Mouse (Mus musculus) adrenal gland, adult 2 months (tissue): ENCODE data around the gene Brd2. TPM values are rescaled to one million over a fixed set of nuclear protein-coding genes. Genes with fewer than 3 reads are reported as not detected.

Source experiments
- DNase-seq: peaks from one replicate; pipeline ENCODE4 v3.0.0; 2021
- polyA plus RNA-seq: library from polyadenylated mRNA; depleted of rRNA; stranded (reverse); fragments of >200 nt; gene quantifications from 2 replicates; pipeline ENCODE4 v1.2.3, GENCODE M21; 2012; rRNA removed
- total RNA-seq, 2 experiments: library from RNA; stranded (reverse); gene quantifications; 2 replicates each; pipeline ENCODE4 v1.2.3; 2021

The Brd2 gene
- total and polyA plus RNA-seq, 3 experiments, result 104 to 286 (median 173) TPM

DNA sequence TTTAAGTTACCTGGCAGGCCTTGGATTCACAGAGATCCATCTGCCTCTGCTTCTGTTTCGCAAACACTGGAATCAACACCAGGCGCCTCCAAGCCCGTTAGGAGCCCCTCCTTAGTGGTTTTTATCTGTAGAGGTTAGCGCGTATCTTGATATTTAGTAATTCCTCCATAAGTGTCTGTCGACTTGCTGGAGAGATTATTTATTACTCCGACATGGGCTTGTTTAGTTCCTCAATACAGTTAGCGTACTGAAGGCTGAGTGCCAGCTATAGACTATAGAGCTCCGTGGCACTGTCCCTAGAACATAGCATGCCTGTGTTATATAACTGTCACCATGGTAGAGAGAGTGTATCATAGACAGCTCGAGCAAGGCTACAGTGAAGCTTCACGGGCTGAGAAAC lies 34.3 kb downstream of the Brd2 start:
- DNase-seq, result no peak

DNA sequence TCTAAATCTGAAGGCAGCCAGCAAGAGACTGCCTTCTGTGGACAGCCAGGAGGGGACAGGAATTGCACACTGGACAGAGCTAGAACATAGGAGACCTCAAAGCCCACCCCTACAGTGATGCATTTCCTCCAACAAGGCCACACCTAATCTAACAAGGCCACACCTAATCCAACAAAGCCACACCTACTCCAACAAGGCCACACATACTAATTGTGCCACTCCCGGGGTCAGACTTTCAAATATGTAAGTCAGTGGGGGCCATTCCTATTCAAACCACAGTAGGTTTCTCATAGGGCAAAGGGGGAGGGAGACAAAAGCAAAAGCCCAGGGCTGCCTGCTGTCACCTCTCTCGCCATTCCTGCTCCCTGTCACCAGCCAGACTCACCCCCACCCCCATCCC lies 35.0 kb downstream of the Brd2 start:
- DNase-seq, result no peak

DNA sequence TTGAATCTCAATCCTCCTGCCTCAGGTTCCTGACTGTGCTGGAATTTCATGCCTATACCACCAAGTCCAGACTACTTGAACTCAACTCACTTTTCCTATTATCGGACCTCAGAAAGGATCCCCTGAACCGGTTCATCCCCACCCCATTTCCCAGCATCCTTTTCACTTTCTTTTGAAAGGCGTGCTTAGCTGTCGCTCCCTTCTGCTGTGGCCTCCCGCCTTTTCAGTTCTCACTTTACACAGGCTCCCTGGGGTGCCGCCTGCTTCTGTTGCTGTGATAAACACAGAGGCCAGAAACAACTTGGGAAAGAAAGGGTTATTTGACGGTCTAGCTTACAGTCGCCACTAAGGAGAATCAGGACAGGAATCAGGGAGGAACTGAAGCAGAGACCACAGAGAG lies 39.3 kb downstream of the Brd2 start:
- DNase-seq, result no peak

DNA sequence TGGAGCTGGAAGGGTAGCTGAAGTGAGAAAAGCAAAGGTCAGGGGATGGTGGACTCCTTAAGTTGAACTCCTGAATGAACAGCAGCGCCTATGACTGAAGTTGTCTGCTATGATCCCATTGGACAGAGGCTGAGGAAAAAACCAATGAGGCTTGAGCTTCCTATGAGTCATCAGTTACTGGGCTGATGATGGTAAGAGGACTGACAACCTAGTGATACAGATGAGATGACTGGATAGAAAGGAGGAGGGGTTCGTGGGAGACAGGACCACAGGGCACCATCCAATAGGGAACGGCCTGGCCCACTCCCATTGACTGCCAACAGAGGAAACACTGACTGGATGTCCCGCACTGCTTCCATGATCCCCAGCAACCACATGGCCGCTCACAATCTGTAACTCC lies 42.8 kb downstream of the Brd2 start:
- DNase-seq, result peak; percentile 55

DNA sequence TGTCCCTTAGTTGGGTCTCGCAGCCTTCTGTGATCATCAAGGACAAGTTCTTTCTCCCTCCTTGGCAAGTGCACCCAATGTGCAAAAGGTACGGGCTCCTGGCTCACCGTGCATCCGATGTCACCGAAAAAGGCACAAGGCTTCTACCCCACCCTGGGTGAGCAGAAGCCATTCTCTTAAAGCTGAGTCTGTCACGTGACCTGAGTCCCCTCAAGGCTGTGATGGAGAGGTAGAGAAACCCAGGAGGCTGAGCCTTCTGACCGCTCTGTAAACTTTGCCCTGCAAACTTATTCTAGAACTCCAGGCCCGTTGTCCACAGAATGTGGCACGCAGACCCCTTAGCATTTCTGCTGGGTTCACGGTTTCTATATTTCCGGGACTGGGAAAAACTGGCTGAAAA lies 43.4 kb downstream of the Brd2 start:
- no peak for DNase-seq

DNA sequence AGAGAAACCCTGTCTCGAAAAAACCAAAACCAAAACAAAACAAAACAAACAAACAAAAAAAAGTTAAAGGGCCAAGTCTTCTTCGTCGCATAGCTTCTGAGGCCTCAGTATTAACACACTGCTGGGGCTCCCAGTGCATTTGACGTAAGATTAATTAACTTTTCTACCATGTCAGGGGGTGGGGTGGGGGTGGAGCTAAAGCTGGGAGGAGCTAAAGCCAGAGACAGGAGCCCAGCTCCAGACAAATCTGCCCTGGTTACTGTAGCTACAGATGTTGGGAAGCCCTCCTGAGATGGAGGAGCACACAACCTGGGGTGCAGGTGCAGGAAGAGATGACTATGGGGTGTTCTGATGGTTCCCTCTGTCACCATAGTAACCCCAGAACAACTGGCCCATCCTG lies 44.3 kb downstream of the Brd2 start:
- no peak for DNase-seq

DNA sequence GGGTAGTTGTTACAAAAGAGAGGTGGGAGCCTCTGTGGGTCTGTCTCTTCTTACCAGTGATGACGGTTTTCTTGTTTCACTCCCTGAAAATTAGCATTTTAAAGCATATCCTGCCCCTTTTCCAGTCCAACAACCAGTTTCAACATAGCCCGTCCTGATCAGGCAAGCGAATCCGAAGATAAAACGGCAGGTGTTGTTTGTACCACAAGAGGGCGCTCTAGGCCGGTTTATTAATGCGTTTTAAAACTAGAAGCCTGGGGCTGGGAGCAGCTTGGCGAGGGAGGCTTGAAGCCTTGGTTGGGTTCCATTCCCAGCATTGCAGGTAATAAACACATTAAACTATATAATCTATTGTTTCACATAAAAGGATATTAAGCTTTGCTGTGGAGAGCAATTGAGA lies 44.9 kb downstream of the Brd2 start:
- DNase-seq, result peak; percentile 66

DNA sequence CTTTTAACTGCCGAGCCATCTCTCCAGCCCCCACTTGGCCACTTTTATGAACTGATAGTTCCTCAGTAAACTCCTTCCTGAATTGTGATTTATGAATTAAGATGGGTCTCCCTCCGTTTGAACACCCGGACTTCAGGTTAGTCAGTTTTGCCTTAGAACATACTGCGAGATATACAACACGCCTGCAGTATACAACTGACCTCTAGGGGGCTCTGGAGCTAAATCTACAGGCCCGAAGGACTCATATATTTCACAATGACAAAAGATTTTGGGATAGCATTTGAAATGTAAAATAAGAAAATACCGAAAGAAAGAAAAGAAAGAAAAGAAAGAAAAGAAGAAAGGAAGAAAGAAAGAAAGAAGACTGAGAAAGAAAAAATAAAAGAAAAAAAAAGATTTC lies 47.2 kb downstream of the Brd2 start:
- DNase-seq, result peak; percentile 66

DNA sequence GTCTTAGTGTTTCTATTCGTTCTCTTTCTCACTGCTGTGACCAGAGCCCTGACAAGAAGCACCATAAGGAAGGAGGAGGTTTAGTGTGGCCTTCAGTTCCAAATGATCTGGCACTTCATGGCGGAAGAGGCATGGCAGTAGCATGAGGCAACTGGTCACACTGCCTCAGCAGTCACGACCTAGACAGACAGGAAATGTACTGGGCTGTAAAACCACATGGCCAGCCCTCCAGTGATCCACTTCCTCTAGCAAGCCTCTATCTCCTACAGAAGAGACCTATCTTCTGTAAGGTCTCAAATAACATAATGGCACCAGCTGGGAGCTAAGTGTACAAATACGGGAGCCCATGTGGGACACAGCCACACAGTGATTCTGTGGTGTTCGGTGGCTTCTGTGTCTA lies 50.3 kb downstream of the Brd2 start:
- DNase-seq, result no peak

DNA sequence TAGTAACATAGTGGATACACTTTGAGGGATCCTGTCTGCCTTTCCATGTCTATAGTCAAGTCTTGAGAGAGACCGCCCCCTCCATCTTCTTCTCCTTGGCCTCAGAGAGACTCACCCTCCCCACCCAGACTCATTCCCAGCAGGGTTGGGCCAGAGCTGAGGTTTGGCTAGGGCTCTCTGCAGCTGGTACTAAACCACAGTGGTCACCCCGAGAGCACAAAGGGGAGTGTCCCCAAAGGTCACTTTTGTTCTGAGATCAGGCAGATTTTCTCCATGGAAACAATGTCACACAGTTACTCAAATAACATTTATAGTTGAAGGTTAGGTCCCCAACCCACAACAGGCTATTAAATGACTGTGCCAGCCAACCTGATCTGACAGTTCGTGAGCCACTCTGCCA lies 53.6 kb downstream of the Brd2 start:
- DNase-seq, result no peak

Other genes starting within 250 kb of the Brd2 start
Only the 30 nearest of the 32 such genes appear.
- gene Kifc1, start 232.0 kb downstream of the Brd2 start, total RNA-seq, result 1 to 10 TPM; 1.4 to 1.6 TPM
- 1.8 and 2.5 TPM in 2 replicates for gene Kifc1, start 232.0 kb downstream of the Brd2 start, polyA plus RNA-seq
- gene Platr17, start 217.5 kb downstream of the Brd2 start, total RNA-seq, result not detected
- not detected in 2 replicates for gene Platr17, start 217.5 kb downstream of the Brd2 start, polyA plus RNA-seq
- gene Daxx, start 213.2 kb downstream of the Brd2 start, total RNA-seq, result 10 to 100 TPM; 29.0 to 30.3 TPM
- gene Daxx, start 213.2 kb downstream of the Brd2 start, polyA plus RNA-seq, result 54.7 and 65.7 TPM in 2 replicates
- gene Tapbp, start 206.7 kb downstream of the Brd2 start, total RNA-seq, result 100 to 1,000 TPM; 151 to 171 TPM
- 244 and 245 TPM in 2 replicates for gene Tapbp, start 206.7 kb downstream of the Brd2 start, polyA plus RNA-seq
- gene Zbtb22, start 206.7 kb downstream of the Brd2 start, total RNA-seq, result 10 to 100 TPM; 26.1 to 38.3 TPM
- gene Zbtb22, start 206.7 kb downstream of the Brd2 start, polyA plus RNA-seq, result 52.1 and 57.1 TPM in 2 replicates
- 10 to 100 TPM; 44.2 to 44.4 TPM for gene Rgl2, start 193.1 kb downstream of the Brd2 start, total RNA-seq
- 237 and 298 TPM in 2 replicates for gene Rgl2, start 193.1 kb downstream of the Brd2 start, polyA plus RNA-seq
- 100 to 1,000 TPM in 1 of 2 experiments, 10 to 100 TPM in 1; 69.7 to 100 TPM for gene Pfdn6, start 182.3 kb downstream of the Brd2 start, total RNA-seq
- gene Pfdn6, start 182.3 kb downstream of the Brd2 start, polyA plus RNA-seq, result 5.0 and 6.8 TPM in 2 replicates
- gene Wdr46, start 182.0 kb downstream of the Brd2 start, total RNA-seq, result 10 to 100 TPM; 35.4 to 38.4 TPM
- gene Wdr46, start 182.0 kb downstream of the Brd2 start, polyA plus RNA-seq, result 18.9 and 25.6 TPM in 2 replicates
- 1 to 10 TPM; 4.0 to 6.5 TPM for gene B3galt4, start 171.1 kb downstream of the Brd2 start, total RNA-seq
- 21.2 and 21.3 TPM in 2 replicates for gene B3galt4, start 171.1 kb downstream of the Brd2 start, polyA plus RNA-seq
- 10 to 100 TPM; 52.8 to 55.1 TPM for gene Vps52, start 166.8 kb downstream of the Brd2 start, total RNA-seq
- gene Vps52, start 166.8 kb downstream of the Brd2 start, polyA plus RNA-seq, result 88.4 and 107 TPM in 2 replicates
- 100 to 1,000 TPM; 541 to 790 TPM for gene Rps18, start 166.6 kb downstream of the Brd2 start, total RNA-seq
- 153 and 176 TPM in 2 replicates for gene Rps18, start 166.6 kb downstream of the Brd2 start, polyA plus RNA-seq
- gene H2-K1, start 122.3 kb downstream of the Brd2 start, total RNA-seq, result 100 to 1,000 TPM; 577 to 669 TPM
- 2,584 and 2,844 TPM in 2 replicates for gene H2-K1, start 122.3 kb downstream of the Brd2 start, polyA plus RNA-seq
- gene Ring1, start 98.0 kb downstream of the Brd2 start, total RNA-seq, result 10 to 100 TPM; 41.4 to 57.0 TPM
- gene Ring1, start 98.0 kb downstream of the Brd2 start, polyA plus RNA-seq, result 70.0 and 92.4 TPM in 2 replicates
- gene H2-Ke6, start 94.6 kb downstream of the Brd2 start, total RNA-seq, result 100 to 1,000 TPM; 252 to 263 TPM
- gene H2-Ke6, start 94.6 kb downstream of the Brd2 start, polyA plus RNA-seq, result 362 and 465 TPM in 2 replicates
- gene Slc39a7, start 91.0 kb downstream of the Brd2 start, total RNA-seq, result 100 to 1,000 TPM; 156 to 217 TPM
- gene Slc39a7, start 91.0 kb downstream of the Brd2 start, polyA plus RNA-seq, result 291 and 321 TPM in 2 replicates
- 10 to 100 TPM; 47.5 to 54.9 TPM for gene Rxrb, start 90.8 kb downstream of the Brd2 start, total RNA-seq
- gene Rxrb, start 90.8 kb downstream of the Brd2 start, polyA plus RNA-seq, result 150 and 161 TPM in 2 replicates
- 1 to 10 TPM; 1.0 to 1.1 TPM for gene Col11a2, start 83.2 kb downstream of the Brd2 start, total RNA-seq
- gene Col11a2, start 83.2 kb downstream of the Brd2 start, polyA plus RNA-seq, result 0.35 and 1.7 TPM in 2 replicates
- gene H2-Oa, start 30.3 kb downstream of the Brd2 start, total RNA-seq, result under 1 TPM in 1 of 2 experiments, not detected in 1; 0.62 TPM
- gene H2-Oa, start 30.3 kb downstream of the Brd2 start, polyA plus RNA-seq, result 1.9 TPM in 2 replicates
- 10 to 100 TPM; 14.4 to 18.9 TPM for gene H2-DMa, start 3.1 kb downstream of the Brd2 start, total RNA-seq
- gene H2-DMa, start 3.1 kb downstream of the Brd2 start, polyA plus RNA-seq, result 24.2 and 27.4 TPM in 2 replicates
- gene H2-DMb2, start 20.7 kb upstream of the Brd2 start, total RNA-seq, result 1 to 10 TPM; 2.0 to 3.4 TPM
- 1.3 and 2.3 TPM in 2 replicates for gene H2-DMb2, start 20.7 kb upstream of the Brd2 start, polyA plus RNA-seq
- 10 to 100 TPM in 1 of 2 experiments, 1 to 10 TPM in 1; 6.4 to 12.3 TPM for gene H2-DMb1, start 30.4 kb upstream of the Brd2 start, total RNA-seq
- 32.6 and 33.3 TPM in 2 replicates for gene H2-DMb1, start 30.4 kb upstream of the Brd2 start, polyA plus RNA-seq
- 10 to 100 TPM; 15.4 to 19.1 TPM for gene Tap1, start 64.9 kb upstream of the Brd2 start, total RNA-seq
- gene Tap1, start 64.9 kb upstream of the Brd2 start, polyA plus RNA-seq, result 44.5 and 44.9 TPM in 2 replicates
- 10 to 100 TPM; 12.1 to 20.6 TPM for gene Psmb9, start 65.1 kb upstream of the Brd2 start, total RNA-seq
- 45.1 and 54.8 TPM in 2 replicates for gene Psmb9, start 65.1 kb upstream of the Brd2 start, polyA plus RNA-seq
- 10 to 100 TPM; 21.8 to 41.4 TPM for gene Psmb8, start 75.1 kb upstream of the Brd2 start, total RNA-seq
- gene Psmb8, start 75.1 kb upstream of the Brd2 start, polyA plus RNA-seq, result 49.6 and 68.0 TPM in 2 replicates
- gene Tap2, start 80.9 kb upstream of the Brd2 start, total RNA-seq, result 10 to 100 TPM; 43.6 to 55.6 TPM
- 61.0 and 64.1 TPM in 2 replicates for gene Tap2, start 80.9 kb upstream of the Brd2 start, polyA plus RNA-seq
- gene H2-Ob, start 116.3 kb upstream of the Brd2 start, total RNA-seq, result 1 to 10 TPM in 1 of 2 experiments, under 1 TPM in 1; 0.49 to 1.3 TPM
- 0.91 TPM in 2 replicates for gene H2-Ob, start 116.3 kb upstream of the Brd2 start, polyA plus RNA-seq
- gene H2-Ab1, start 135.1 kb upstream of the Brd2 start, total RNA-seq, result 10 to 100 TPM; 78.4 to 97.1 TPM
- gene H2-Ab1, start 135.1 kb upstream of the Brd2 start, polyA plus RNA-seq, result 364 and 513 TPM in 2 replicates
- 100 to 1,000 TPM in 1 of 2 experiments, 10 to 100 TPM in 1; 85.9 to 137 TPM for gene H2-Aa, start 165.2 kb upstream of the Brd2 start, total RNA-seq
- 134 and 150 TPM in 2 replicates for gene H2-Aa, start 165.2 kb upstream of the Brd2 start, polyA plus RNA-seq
- 100 to 1,000 TPM in 1 of 2 experiments, 10 to 100 TPM in 1; 67.3 to 144 TPM for gene H2-Eb1, start 183.2 kb upstream of the Brd2 start, total RNA-seq
- 59.2 and 66.0 TPM in 2 replicates for gene H2-Eb1, start 183.2 kb upstream of the Brd2 start, polyA plus RNA-seq
- gene H2-Eb2, start 203.0 kb upstream of the Brd2 start, total RNA-seq, result not detected
- 0.03 TPM in 1 of 2 replicates, not detected in the other for gene H2-Eb2, start 203.0 kb upstream of the Brd2 start, polyA plus RNA-seq